Mouse (Mus musculus) stomach, postnatal 0 days (tissue): ENCODE data around the gene Il20. TPM values are rescaled to one million over a fixed set of nuclear protein-coding genes. Genes with fewer than 3 reads are reported as not detected.

Source experiments
- ATAC-seq: fragments of 200-750 bp; cut with Nextera tagmentation; 2 replicates; pipeline ENCODE4 v1.8.0; 2017; ENCODE audit not compliant: low FRiP score, low TSS enrichment
- DNase-seq: peaks from one replicate; pipeline ENCODE4 v3.0.0-alpha.2; 2016; ENCODE audit warnings: low spot score
- H3K27ac ChIP-seq: fragments of 300-500 bp; sonication (generic); replicated peaks from 2 replicates; pipeline ENCODE4 v1.5.1; 2014; ENCODE audit warnings: mild to moderate bottlenecking, control low read depth
- H3K27me3 ChIP-seq: fragments of 300-500 bp; sonication (generic); 2 replicates; pipeline ENCODE4 v1.6.1; 2014; ENCODE audit warnings: low read length; ENCODE audit not compliant: control insufficient read depth, insufficient read depth
- H3K36me3 ChIP-seq: fragments of 300-500 bp; sonication (generic); 2 replicates; pipeline ENCODE4 v1.6.1; 2014; ENCODE audit warnings: low read length, mixed read lengths; ENCODE audit not compliant: control insufficient read depth, insufficient read depth
- H3K4me1 ChIP-seq: fragments of 300-500 bp; sonication (generic); replicated peaks from 2 replicates; pipeline ENCODE4 v1.6.1; 2014; ENCODE audit warnings: antibody characterized with exemption; ENCODE audit not compliant: control insufficient read depth, insufficient read depth
- H3K4me2 ChIP-seq: fragments of 300-500 bp; sonication (generic); replicated peaks from 2 replicates; pipeline ENCODE4 v1.6.1; 2014; ENCODE audit warnings: low read depth, mild to moderate bottlenecking, control low read depth, moderate library complexity
- H3K4me3 ChIP-seq: fragments of 300-500 bp; sonication (generic); 2 replicates; pipeline ENCODE4 v1.5.1; 2014; ENCODE audit warnings: low read depth, low read length, control low read depth
- H3K9ac ChIP-seq: fragments of 300-500 bp; sonication (generic); 2 replicates; pipeline ENCODE4 v1.6.1; 2014; ENCODE audit warnings: mild to moderate bottlenecking, low read length, control low read depth, mixed read lengths
- H3K9me3 ChIP-seq: fragments of 300-500 bp; sonication (generic); 2 replicates; pipeline ENCODE4 v1.6.1; 2016; ENCODE audit warnings: low read length; ENCODE audit not compliant: control insufficient read depth
- CTCF ChIP-seq: IDR thresholded peaks from 2 replicates; pipeline ENCODE4 v1.5.1; 2016; ENCODE audit warnings: antibody characterized with exemption, low read depth, mild to moderate bottlenecking, moderate library complexity
- EP300 ChIP-seq: optimal IDR thresholded peaks from 2 replicates; pipeline ENCODE3; 2016; ENCODE audit warnings: antibody characterized with exemption
- WGBS: fragments of 180-500 bp; shearing (Covaris S2); extraction: QIAGEN DNeasy Blood & Tissue Kit; methylation state at CpG from one replicate; pipeline ENCODE4 v1.1.7; 2014; 5-methylcytosine and 5-hydroxymethylcytosine counted together
- polyA plus RNA-seq: library from polyadenylated mRNA; unstranded; fragments of >200 nt; fragmentation: Nextera tagmentation; extraction: Ambion mirVana; gene quantifications from 2 replicates; pipeline ENCODE4 v1.2.1, GENCODE M21; 2015

The Il20 gene
- polyA plus RNA-seq, 1 experiment from 2014 or later, result not detected

DNA sequence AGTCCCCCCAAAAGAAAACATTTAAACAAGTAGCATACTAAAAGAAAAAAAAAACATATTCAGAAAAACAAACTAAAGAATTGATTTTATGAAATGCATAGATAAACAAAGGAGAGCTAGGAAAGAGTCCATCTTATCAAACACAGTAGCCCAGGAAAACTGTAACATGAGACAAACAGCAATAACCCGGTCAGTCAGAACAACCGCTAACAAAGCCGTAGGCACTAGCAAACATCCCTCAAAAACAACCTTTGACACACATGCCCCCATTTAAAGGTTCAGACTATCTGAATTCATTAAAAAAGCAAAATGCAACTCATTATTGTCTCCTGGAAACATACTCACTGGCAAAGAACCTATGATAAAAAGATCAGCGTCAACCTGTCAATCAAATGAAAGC lies 53.8 kb downstream of the Il20 start:
- no peaks in the 10 kb centered on the region for H3K36me3 ChIP-seq
- H3K4me1 ChIP-seq, result no peaks in the 10 kb centered on the region
- no peak overlapping the region for H3K9ac ChIP-seq
- H3K4me2 ChIP-seq, result no peak overlapping the region
- DNase-seq, result no peak
- no peak overlapping the region for H3K4me3 ChIP-seq
- TF ChIP-seq CTCF (no peak), EP300 (no peak)
- H3K27me3 ChIP-seq, result no peaks in the 10 kb centered on the region
- no peak for ATAC-seq
- no peaks in the 10 kb centered on the region for H3K9me3 ChIP-seq
- WGBS, result 76% methylated on average over 4 of the region's 4 CpGs
- no peak overlapping the region for H3K27ac ChIP-seq

Other genes starting within 250 kb of the Il20 start
- gene C4bp, start 249.8 kb downstream of the Il20 start, polyA plus RNA-seq, result 0.91 and 1.5 TPM in 2 replicates
- 0.07 TPM in 1 of 2 replicates, not detected in the other for gene Gm29427, start 195.7 kb downstream of the Il20 start, polyA plus RNA-seq
- 24.2 and 25.2 TPM in 2 replicates for gene Yod1, start 194.1 kb downstream of the Il20 start, polyA plus RNA-seq
- gene Pfkfb2, start 182.2 kb downstream of the Il20 start, polyA plus RNA-seq, result 4.6 and 4.8 TPM in 2 replicates
- 47.7 and 52.8 TPM in 2 replicates for gene AA986860, start 179.5 kb downstream of the Il20 start, polyA plus RNA-seq
- 0.16 and 0.24 TPM in 2 replicates for gene Fcamr, start 110.5 kb downstream of the Il20 start, polyA plus RNA-seq
- gene Pigr, start 84.8 kb downstream of the Il20 start, polyA plus RNA-seq, result 0.22 and 0.46 TPM in 2 replicates
- gene Fcmr, start 45.8 kb downstream of the Il20 start, polyA plus RNA-seq, result 0.08 TPM in 1 of 2 replicates, not detected in the other
- not detected in 2 replicates for gene Il24, start 24.0 kb downstream of the Il20 start, polyA plus RNA-seq
- gene Il19, start 28.7 kb upstream of the Il20 start, polyA plus RNA-seq, result 0.15 TPM in 1 of 2 replicates, not detected in the other
- not detected in 2 replicates for gene Il10, start 108.4 kb upstream of the Il20 start, polyA plus RNA-seq
- gene Mapkapk2, start 186.4 kb upstream of the Il20 start, polyA plus RNA-seq, result 34.6 and 35.4 TPM in 2 replicates
- 1.4 TPM in 2 replicates for gene Dyrk3, start 226.9 kb upstream of the Il20 start, polyA plus RNA-seq
- 36.3 and 38.8 TPM in 2 replicates for gene Eif2d, start 241.7 kb upstream of the Il20 start, polyA plus RNA-seq